Mouse (Mus musculus) small intestine, adult 2 months (tissue): ENCODE measurements around the gene BC049730.

Source experiments
- CTCF ChIP-seq: fragments of 200-500 bp; IDR thresholded peaks from 2 replicates; pipeline ENCODE4 v1.5.1; 2012; ENCODE audit warnings: low read depth, mild to moderate bottlenecking, control low read depth, inconsistent platforms, low read length, moderate library complexity, mixed read lengths; ENCODE audit not compliant: insufficient replicate concordance, insufficient read length; ENCODE audit errors: extremely low read depth
- POLR2A ChIP-seq: fragments of 200-500 bp; IDR thresholded peaks from 2 replicates; pipeline ENCODE4 v1.6.1; 2012; ENCODE audit warnings: low read depth, mild to moderate bottlenecking, control low read depth, inconsistent platforms, low read length, moderate library complexity

GRCm38 (mm10) chr7:24750695-24751094 is 41.7 kb downstream of the BC049730 start:
- TF ChIP-seq POLR2A (no peak), CTCF (no peak)
